Mouse (Mus musculus): ENCODE measurements around the gene Olfr322. TPM values are rescaled to one million over a fixed set of nuclear protein-coding genes. Genes with fewer than 3 reads are reported as not detected.
A peak's percentile ranks its signal among the peaks of the same experiment; 100 is the strongest.
"Not testable (repeated sequence)": the region's sequence is repeated elsewhere in the genome, so short reads cannot be mapped to it uniquely, and the experiment has no call there.

Olfr322 gene
- polyA plus RNA-seq, 1 experiment from 2014 or later = not detected

- H3K4me1 ChIP-seq = peaks cover 7% of the 10 kb centered on the region; the same call in 1 of the 2 replicates
- 26% methylated on average over 14 of the region's 14 CpGs for WGBS
- peak overlapping the region; percentile 74 for H3K4me2 ChIP-seq (replicated peaks)
- H3K4me3 ChIP-seq = peak overlapping the region; percentile 41
- H3K9me3 ChIP-seq = no peaks in the 10 kb centered on the region
- peak overlapping the region; percentile 61; the same call in 1 of the 2 replicates for H3K9ac ChIP-seq
- no peaks in the 10 kb centered on the region for H3K36me3 ChIP-seq
- peaks cover 53% of the 10 kb centered on the region for H3K27me3 ChIP-seq
- ATAC-seq (ENCODE audit: low FRiP score, low read depth) = no peak
- no peak overlapping the region for H3K27ac ChIP-seq
Measured at GRCm38 (mm10) chr11:58641057-58641456, 17.5 kb upstream of the Olfr322 start.

GRCm38 (mm10) chr11:58641638-58642358, 16.8 kb upstream of the Olfr322 start:
- Histone ChIP-seq H3K27me3 (peaks cover 51% of the 10 kb centered on the region), H3K36me3 (no peaks in the 10 kb centered on the region), H3K9me3 (no peaks in the 10 kb centered on the region), H3K4me2 (replicated peaks) (no peak overlapping the region), H3K4me1 (peaks cover 7% of the 10 kb centered on the region; the same call in 1 of the 2 replicates), H3K27ac (no peak overlapping the region), H3K9ac (no peak overlapping the region), H3K4me3 (no peak overlapping the region)
- 80% methylated on average over 13 of the region's 13 CpGs for WGBS
- ATAC-seq (ENCODE audit: low FRiP score, low read depth) = no peak

GRCm38 (mm10) chr11:58643350-58643749, 15.2 kb upstream of the Olfr322 start:
- WGBS = 39% methylated on average over 6 of the region's 6 CpGs
- H3K4me2 ChIP-seq (replicated peaks) = no peak overlapping the region

GRCm38 (mm10) chr11:58655151-58655550, 3.4 kb upstream of the Olfr322 start:
- H3K4me2 ChIP-seq (replicated peaks) = no peak overlapping the region
- no peaks in the 10 kb centered on the region for H3K9me3 ChIP-seq
- 86% methylated on average over 3 of the region's 3 CpGs for WGBS
- ATAC-seq (ENCODE audit: low FRiP score, low read depth) = no peak
- H3K36me3 ChIP-seq = no peaks in the 10 kb centered on the region
- H3K4me1 ChIP-seq = 0 out of 2 replicates have a peak, but pooled peaks cover 4% of the 10 kb centered on the region
- no peak overlapping the region for H3K27ac ChIP-seq
- H3K27me3 ChIP-seq = no peaks in the 10 kb centered on the region
- no peak overlapping the region for H3K9ac ChIP-seq
- no peak overlapping the region for H3K4me3 ChIP-seq

More at GRCm38 (mm10) chr11:58643350-58643749, 15.2 kb upstream of the Olfr322 start:
- H3K36me3 ChIP-seq = no peaks in the 10 kb centered on the region
- ATAC-seq (ENCODE audit: low FRiP score, low read depth) = no peak
- no peaks in the 10 kb centered on the region for H3K9me3 ChIP-seq
- H3K27me3 ChIP-seq = peaks cover 36% of the 10 kb centered on the region
- no peak overlapping the region for H3K27ac ChIP-seq
- peaks cover 7% of the 10 kb centered on the region; the same call in 1 of the 2 replicates for H3K4me1 ChIP-seq
- no peak overlapping the region for H3K9ac ChIP-seq
- no peak overlapping the region for H3K4me3 ChIP-seq

GRCm38 (mm10) chr11:58669252-58669651, 10.7 kb downstream of the Olfr322 start:
- ATAC-seq (ENCODE audit: low FRiP score, low read depth) = no peak
- Histone ChIP-seq H3K9me3 (no peaks in the 10 kb centered on the region), H3K36me3 (no peaks in the 10 kb centered on the region), H3K9ac (no peak overlapping the region), H3K27me3 (no peaks in the 10 kb centered on the region), H3K27ac (no peak overlapping the region), H3K4me2 (replicated peaks) (no peak overlapping the region), H3K4me3 (no peak overlapping the region), H3K4me1 (no peaks in the 10 kb centered on the region)

- Histone ChIP-seq H3K4me3 (no peak overlapping the region), H3K4me1 (no peaks in the 10 kb centered on the region), H3K9me3 (no peaks in the 10 kb centered on the region), H3K9ac (no peak overlapping the region), H3K36me3 (no peaks in the 10 kb centered on the region), H3K27me3 (no peaks in the 10 kb centered on the region), H3K27ac (no peak overlapping the region), H3K4me2 (replicated peaks) (no peak overlapping the region)
- 51% methylated on average over 4 of the region's 4 CpGs for WGBS
- ATAC-seq (ENCODE audit: low FRiP score, low read depth) = no peak
Measured at GRCm38 (mm10) chr11:58671825-58672224, 13.2 kb downstream of the Olfr322 start.

- Histone ChIP-seq H3K36me3 (no peaks in the 10 kb centered on the region), H3K9ac (no peak within 1 kb of the TSS), H3K4me3 (no peak within 1 kb of the TSS), H3K27ac (no peak within 1 kb of the TSS), H3K4me2 (replicated peaks) (no peak within 1 kb of the TSS), H3K27me3 (no peaks in the 10 kb centered on the region), H3K9me3 (no peaks in the 10 kb centered on the region), H3K4me1 (no peaks in the 10 kb centered on the region)
- WGBS = 86% methylated on average over 1 of the region's 1 CpGs
- no peak for ATAC-seq (ENCODE audit: low FRiP score, low read depth)
Measured at GRCm38 (mm10) chr11:58680799-58681198, 22.2 kb downstream of the Olfr322 start, which contains the start of gene Olfr320. Gene Olfr320 (plus strand): TSS chr11:58681099.

GRCm38 (mm10) chr11:58698862-58699261, 40.3 kb downstream of the Olfr322 start, which contains the start of gene Olfr319:
Gene Olfr319 (plus strand): TSS chr11:58699162.
- peaks cover 14% of the 10 kb centered on the region; the same call in 1 of the 2 replicates for H3K9me3 ChIP-seq
- 81% methylated on average over 3 of the region's 3 CpGs for WGBS
- H3K4me1 ChIP-seq = no peaks in the 10 kb centered on the region
- no peak within 1 kb of the TSS for H3K4me3 ChIP-seq
- ATAC-seq (ENCODE audit: low FRiP score, low read depth) = no peak
- no peak within 1 kb of the TSS for H3K4me2 ChIP-seq (replicated peaks)
- no peak within 1 kb of the TSS for H3K27ac ChIP-seq
- no peaks in the 10 kb centered on the region for H3K36me3 ChIP-seq
- no peaks in the 10 kb centered on the region for H3K27me3 ChIP-seq
- no peak within 1 kb of the TSS for H3K9ac ChIP-seq

- no peaks in the 10 kb centered on the region for H3K27me3 ChIP-seq
- no peaks in the 10 kb centered on the region for H3K36me3 ChIP-seq
- no peak overlapping the region for H3K4me3 ChIP-seq
- 82% methylated on average over 11 of the region's 11 CpGs for WGBS
- H3K4me2 ChIP-seq (replicated peaks) = no peak overlapping the region
- H3K9me3 ChIP-seq = no peaks in the 10 kb centered on the region
- H3K9ac ChIP-seq = no peak overlapping the region
- H3K4me1 ChIP-seq = no peaks in the 10 kb centered on the region
- ATAC-seq (ENCODE audit: low FRiP score, low read depth) = no peak
- no peak overlapping the region for H3K27ac ChIP-seq
Measured at GRCm38 (mm10) chr11:58709086-58709485, 50.5 kb downstream of the Olfr322 start.

GRCm38 (mm10) chr11:58717723-58718122, 59.1 kb downstream of the Olfr322 start:
- H3K4me3 ChIP-seq; H3K4me1 ChIP-seq; H3K9me3 ChIP-seq; H3K27ac ChIP-seq; H3K9ac ChIP-seq; ATAC-seq (ENCODE audit: low FRiP score, low read depth); H3K36me3 ChIP-seq; H3K27me3 ChIP-seq; H3K4me2 ChIP-seq (replicated peaks): not testable (repeated sequence)
- 92% methylated on average over 7 of the region's 7 CpGs for WGBS
